Mouse (Mus musculus) hindbrain, embryonic 11.5 days (tissue): Measurements from ENCODE around the gene Pcdh8. TPM values are rescaled to one million over a fixed set of nuclear protein-coding genes. Genes with fewer than 3 reads are reported as not detected.

Experiments
- ATAC-seq: fragments of 200-750 bp; cut with Nextera tagmentation; 2 replicates; pipeline ENCODE4 v1.8.0; 2017; ENCODE audit warnings: mild to moderate bottlenecking, moderate TSS enrichment, moderate library complexity; ENCODE audit not compliant: low FRiP score
- DNase-seq: peaks from one replicate; pipeline ENCODE4 v3.0.0-alpha.2; 2015; ENCODE audit warnings: low spot score
- H3K27ac ChIP-seq: fragments of 300-500 bp; sonication (generic); 2 replicates; pipeline ENCODE4 v1.5.1; 2014; ENCODE audit warnings: mild to moderate bottlenecking, low read depth, low read length
- H3K27me3 ChIP-seq: fragments of 300-500 bp; sonication (generic); 2 replicates; pipeline ENCODE4 v1.6.1; 2014; ENCODE audit warnings: mild to moderate bottlenecking, low read length, moderate library complexity, mixed read lengths; ENCODE audit not compliant: control insufficient read depth, insufficient read depth
- H3K36me3 ChIP-seq: fragments of 300-500 bp; sonication (generic); 2 replicates; pipeline ENCODE4 v1.6.1; 2014; ENCODE audit warnings: mild to moderate bottlenecking, low read length, moderate library complexity, mixed read lengths; ENCODE audit not compliant: control insufficient read depth, insufficient read depth
- H3K4me1 ChIP-seq: fragments of 300-500 bp; sonication (generic); replicated peaks from 2 replicates; pipeline ENCODE4 v1.6.1; 2014; ENCODE audit warnings: low read length, mixed read lengths; ENCODE audit not compliant: control insufficient read depth, insufficient read depth
- H3K4me2 ChIP-seq: fragments of 300-500 bp; sonication (generic); replicated peaks from 2 replicates; pipeline ENCODE4 v1.6.1; 2014; ENCODE audit warnings: mild to moderate bottlenecking, low read depth, low read length
- H3K4me3 ChIP-seq: fragments of 300-500 bp; sonication (generic); 2 replicates; pipeline ENCODE4 v1.5.1; 2014; ENCODE audit warnings: low read depth, low read length
- H3K9ac ChIP-seq: fragments of 300-500 bp; sonication (generic); 2 replicates; pipeline ENCODE4 v1.6.1; 2014; ENCODE audit warnings: low read depth, low read length
- H3K9me3 ChIP-seq: fragments of 300-500 bp; sonication (generic); 2 replicates; pipeline ENCODE4 v1.6.1; 2016; ENCODE audit warnings: low read length; ENCODE audit not compliant: control insufficient read depth
- WGBS: fragments of 180-500 bp; shearing (Covaris S2); extraction: QIAGEN DNeasy Blood & Tissue Kit; methylation state at CpG from one replicate; pipeline ENCODE4 v1.1.7; 2014; 5-methylcytosine and 5-hydroxymethylcytosine counted together
- polyA plus RNA-seq: library from polyadenylated mRNA; unstranded; fragments of >200 nt; fragmentation: Nextera tagmentation; extraction: Ambion mirVana; gene quantifications from 2 replicates; pipeline ENCODE4 v1.2.1, GENCODE M21; 2014

The Pcdh8 gene
- polyA plus RNA-seq, 1 experiment from 2014 or later, result 14.5 TPM

GRCm38 (mm10) chr14:79768076-79768830 is 2.9 kb downstream of the Pcdh8 start:
- H3K36me3 ChIP-seq, result no peaks in the 10 kb centered on the region
- H3K4me1 ChIP-seq, result peaks cover 18% of the 10 kb centered on the region
- ATAC-seq (no peak), DNase-seq (peak; percentile 55)
- peaks cover 28% of the 10 kb centered on the region for H3K27me3 ChIP-seq
- 1% methylated on average over 43 of the region's 59 CpGs for WGBS
- H3K9me3 ChIP-seq, result no peaks in the 10 kb centered on the region
- H3K4me3 ChIP-seq, result peak overlapping the region; percentile 51
- H3K9ac ChIP-seq, result peak overlapping the region; percentile 75
- H3K4me2 ChIP-seq, result peak overlapping the region; percentile 79
- H3K27ac ChIP-seq, result no peak overlapping the region

DNA sequence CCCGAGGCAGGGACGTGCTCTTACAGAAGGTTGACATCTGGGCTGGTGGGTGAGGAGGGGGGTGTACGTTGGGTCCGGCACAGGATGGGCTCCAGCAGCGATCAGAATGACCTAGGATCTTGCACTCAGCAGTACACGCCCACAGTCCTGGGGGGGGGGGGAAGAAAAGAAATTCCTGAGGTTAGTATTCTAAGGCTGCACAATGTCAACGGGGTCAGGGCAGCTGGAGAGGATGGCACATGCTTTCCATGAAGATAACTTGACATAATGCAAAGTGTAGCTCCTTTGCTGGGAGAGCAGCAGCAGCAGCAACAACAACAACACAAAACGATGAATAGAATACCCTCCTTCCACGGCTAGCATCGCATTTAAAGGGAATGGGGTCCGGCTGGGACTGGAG is 3.5 kb downstream of the Pcdh8 start:
- ATAC-seq, result no peak
- Histone ChIP-seq H3K4me2 (peak overlapping the region; percentile 79), H3K4me1 (peaks cover 16% of the 10 kb centered on the region), H3K36me3 (no peaks in the 10 kb centered on the region), H3K9me3 (no peaks in the 10 kb centered on the region), H3K27me3 (peaks cover 24% of the 10 kb centered on the region), H3K9ac (no peak overlapping the region; the same call in 1 of the 2 replicates), H3K27ac (no peak overlapping the region), H3K4me3 (peak overlapping the region; percentile 51)
- WGBS, result 3% methylated on average over 11 of the region's 11 CpGs
- DNase-seq, result no peak

DNA sequence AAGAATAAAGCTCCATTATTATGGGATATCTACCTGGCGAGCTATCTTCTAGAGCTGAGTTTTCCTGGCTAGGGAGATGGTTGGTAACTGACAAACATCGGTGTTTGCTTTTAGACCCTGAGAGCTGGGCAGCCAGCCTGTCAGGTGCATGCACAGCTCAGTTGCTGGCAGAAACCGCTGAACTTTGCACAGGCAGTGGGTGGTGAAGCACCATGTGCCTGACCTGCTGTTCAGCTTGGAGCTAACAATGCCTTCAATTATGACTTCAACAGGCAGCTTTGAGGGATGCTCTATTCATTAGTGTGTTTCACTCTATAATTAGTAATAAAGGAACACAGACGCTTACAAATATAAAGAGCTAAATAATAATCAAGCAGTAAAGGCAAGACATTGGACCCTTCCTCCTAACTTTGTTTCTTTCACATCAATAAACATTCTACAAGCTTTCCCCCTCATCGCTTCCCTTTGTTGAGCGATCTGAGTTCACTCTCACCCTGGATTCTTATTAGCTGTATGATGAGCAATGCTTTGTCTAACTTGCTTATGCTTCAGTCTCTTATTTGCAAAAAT is 5.8 kb downstream of the Pcdh8 start:
- no peaks in the 10 kb centered on the region for H3K9me3 ChIP-seq
- DNase-seq (no peak), ATAC-seq (no peak)
- H3K27ac ChIP-seq, result no peak overlapping the region
- no peaks in the 10 kb centered on the region for H3K36me3 ChIP-seq
- H3K27me3 ChIP-seq, result peaks cover 21% of the 10 kb centered on the region
- H3K9ac ChIP-seq, result no peak overlapping the region
- 75% methylated on average over 6 of the region's 6 CpGs for WGBS
- peaks cover 6% of the 10 kb centered on the region; the same call in 1 of the 2 replicates for H3K4me1 ChIP-seq
- no peak overlapping the region for H3K4me2 ChIP-seq
- H3K4me3 ChIP-seq, result no peak overlapping the region

- no peaks in the 10 kb centered on the region for H3K36me3 ChIP-seq
- peaks cover 2% of the 10 kb centered on the region; the same call in 1 of the 2 replicates for H3K27me3 ChIP-seq
- WGBS, result 61% methylated on average over 13 of the region's 13 CpGs
- ATAC-seq (peak; percentile 60; the same call in 1 of the 2 replicates), DNase-seq (peak; percentile 24)
- 0 out of 2 replicates have a peak overlapping the region, but pooled peaks have one; percentile 28 for H3K9ac ChIP-seq
- no peak overlapping the region for H3K4me2 ChIP-seq
- peak overlapping the region; percentile 12; the same call in 1 of the 2 replicates for H3K27ac ChIP-seq
- no peak overlapping the region for H3K4me3 ChIP-seq
- H3K9me3 ChIP-seq, result no peaks in the 10 kb centered on the region
- H3K4me1 ChIP-seq, result no peaks in the 10 kb centered on the region
Observed at GRCm38 (mm10) chr14:79754601-79755222, 16.4 kb downstream of the Pcdh8 start.

GRCm38 (mm10) chr14:79754157-79754556 is 17.0 kb downstream of the Pcdh8 start:
- peaks cover 2% of the 10 kb centered on the region; the same call in 1 of the 2 replicates for H3K27me3 ChIP-seq
- ATAC-seq, result 0 out of 2 replicates have a peak, but pooled peaks have one; percentile 61
- WGBS, result 30% methylated on average over 3 of the region's 3 CpGs
- no peaks in the 10 kb centered on the region for H3K4me1 ChIP-seq
- H3K27ac ChIP-seq, result peak overlapping the region; percentile 12; the same call in 1 of the 2 replicates
- DNase-seq, result peak; percentile 19
- no peaks in the 10 kb centered on the region for H3K9me3 ChIP-seq
- H3K4me2 ChIP-seq, result no peak overlapping the region
- H3K36me3 ChIP-seq, result no peaks in the 10 kb centered on the region
- no peak overlapping the region for H3K4me3 ChIP-seq
- H3K9ac ChIP-seq, result 0 out of 2 replicates have a peak overlapping the region, but pooled peaks have one; percentile 28

DNA sequence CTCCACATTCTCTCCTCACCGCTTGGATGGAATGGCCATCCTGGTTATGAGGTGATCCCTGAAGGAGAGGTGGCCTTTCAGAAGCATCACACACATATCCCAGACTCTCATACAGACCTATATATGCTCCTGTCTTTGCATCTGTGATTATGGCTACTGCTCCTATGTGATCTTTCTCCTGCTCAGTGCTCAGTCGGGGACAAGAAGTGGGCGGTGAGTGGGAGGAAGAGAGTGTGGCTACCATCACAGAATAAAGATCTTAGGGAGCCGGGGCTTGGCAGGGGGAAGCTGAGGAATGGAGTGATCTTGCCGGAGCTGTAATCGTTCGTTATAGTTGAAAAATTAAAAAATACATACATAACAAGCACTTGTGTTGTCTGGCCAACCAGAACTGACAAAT is 17.4 kb downstream of the Pcdh8 start:
- no peak overlapping the region for H3K27ac ChIP-seq
- H3K36me3 ChIP-seq, result no peaks in the 10 kb centered on the region
- DNase-seq (no peak), ATAC-seq (no peak)
- H3K4me2 ChIP-seq, result no peak overlapping the region
- H3K27me3 ChIP-seq, result peaks cover 2% of the 10 kb centered on the region; the same call in 1 of the 2 replicates
- H3K9me3 ChIP-seq, result no peaks in the 10 kb centered on the region
- no peak overlapping the region for H3K4me3 ChIP-seq
- 88% methylated on average over 7 of the region's 7 CpGs for WGBS
- no peak overlapping the region for H3K9ac ChIP-seq
- no peaks in the 10 kb centered on the region for H3K4me1 ChIP-seq

- Histone ChIP-seq H3K4me1 (no peaks in the 10 kb centered on the region), H3K9me3 (no peaks in the 10 kb centered on the region), H3K36me3 (no peaks in the 10 kb centered on the region), H3K4me2 (no peak overlapping the region), H3K9ac (no peak overlapping the region), H3K27me3 (no peaks in the 10 kb centered on the region), H3K4me3 (no peak overlapping the region), H3K27ac (no peak overlapping the region)
- DNase-seq (no peak), ATAC-seq (no peak)
- WGBS, result 89% methylated on average over 3 of the region's 3 CpGs
Observed at GRCm38 (mm10) chr14:79740515-79740914, 30.6 kb downstream of the Pcdh8 start.

GRCm38 (mm10) chr14:79738441-79738840 is 32.7 kb downstream of the Pcdh8 start:
- Histone ChIP-seq H3K27me3 (no peaks in the 10 kb centered on the region), H3K4me3 (no peak overlapping the region), H3K36me3 (no peaks in the 10 kb centered on the region), H3K27ac (no peak overlapping the region), H3K4me1 (no peaks in the 10 kb centered on the region), H3K9me3 (no peaks in the 10 kb centered on the region), H3K9ac (no peak overlapping the region), H3K4me2 (no peak overlapping the region)
- WGBS, result 78% methylated on average over 9 of the region's 9 CpGs
- ATAC-seq (no peak), DNase-seq (no peak)
